Mouse (Mus musculus): ENCODE measurements at regions not wholly inside any gene's neighbourhood (a gene's known extent, or its start where the extent isn't known, plus 50 kb on each side); places are given as distances from the start of the nearest gene placed in this dataset.

GRCm38 (mm10) chr1:190035935-190036334 is 113.8 kb upstream of the Smyd2 start:
- TF ChIP-seq CTCF (IDR thresholded peaks at IDR 0.05) (no peak), POLR2A (IDR thresholded peaks at IDR 0.05; ENCODE audit: insufficient read depth, low read depth, low read length) (no peak), EP300 (IDR thresholded peaks at IDR 0.05; ENCODE audit: insufficient read depth, low read depth, low read length) (no peak)
